Mouse (Mus musculus): ENCODE results near the gene Adcy4. TPM values are rescaled to one million over a fixed set of nuclear protein-coding genes. Genes with fewer than 3 reads are reported as not detected.
"Not testable (repeated sequence)": the region's sequence is repeated elsewhere in the genome, so short reads cannot be mapped to it uniquely, and the experiment has no call there.

Gene Adcy4
- polyA plus RNA-seq, 1 experiment from 2014 or later: 8.9 TPM

DNA sequence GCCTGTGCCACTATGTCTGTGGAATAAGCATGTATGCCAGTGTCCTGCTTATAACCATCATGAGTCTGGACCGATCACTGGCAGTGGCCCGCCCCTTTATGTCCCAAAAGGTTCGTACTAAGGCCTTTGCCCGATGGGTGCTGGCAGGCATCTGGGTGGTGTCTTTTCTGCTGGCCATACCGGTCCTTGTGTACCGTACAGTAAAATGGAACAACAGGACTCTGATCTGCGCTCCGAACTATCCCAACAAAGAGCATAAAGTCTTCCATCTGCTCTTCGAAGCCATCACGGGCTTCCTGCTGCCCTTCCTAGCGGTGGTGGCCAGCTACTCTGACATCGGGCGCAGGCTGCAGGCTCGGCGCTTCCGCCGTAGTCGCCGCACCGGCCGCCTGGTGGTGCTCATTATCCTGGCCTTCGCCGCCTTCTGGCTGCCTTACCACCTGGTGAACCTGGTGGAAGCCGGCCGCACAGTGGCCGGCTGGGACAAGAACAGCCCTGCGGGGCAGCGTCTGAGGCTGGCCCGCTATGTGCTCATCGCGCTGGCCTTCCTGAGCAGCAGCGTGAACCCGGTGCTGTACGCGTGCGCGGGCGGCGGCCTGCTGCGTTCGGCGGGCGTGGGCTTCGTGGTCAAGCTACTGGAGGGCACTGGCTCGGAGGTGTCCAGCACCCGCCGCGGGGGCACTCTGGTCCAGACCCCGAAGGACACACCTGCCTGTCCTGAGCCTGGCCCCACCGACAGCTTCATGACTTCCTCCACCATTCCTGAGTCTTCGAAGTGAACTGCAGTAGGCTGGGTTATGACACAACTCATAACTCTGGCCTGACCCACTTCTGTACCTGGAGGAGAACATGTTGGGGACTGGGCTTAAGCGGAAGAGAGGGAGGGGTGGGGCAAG lies 16.1 kb downstream of the Adcy4 start:
- H3K9ac ChIP-seq (ENCODE audit: low read length): peak overlapping the region; percentile 59
- H3K27ac ChIP-seq (ENCODE audit: low read depth, low read length): no peak overlapping the region
- H3K36me3 ChIP-seq (ENCODE audit: control insufficient read depth, insufficient read depth, low read length): no peaks in the 10 kb centered on the region
- peaks cover 42% of the 10 kb centered on the region for H3K27me3 ChIP-seq (ENCODE audit: control insufficient read depth, insufficient read depth, low read length)
- H3K4me2 ChIP-seq (ENCODE audit: low read depth): peak overlapping the region; percentile 70
- 12% methylated on average over 52 of the region's 52 CpGs for WGBS
- peak; percentile 64 for DNase-seq (ENCODE audit: low spot score)
- 0 out of 2 replicates have a peak, but pooled peaks cover 4% of the 10 kb centered on the region for H3K4me1 ChIP-seq (ENCODE audit: control insufficient read depth, insufficient read depth, low read length)
- ATAC-seq (ENCODE audit: insufficient read depth, low FRiP score, low TSS enrichment): peak; percentile 48
- peak overlapping the region; percentile 34 for H3K4me3 ChIP-seq (ENCODE audit: low read depth, low read length)
- H3K9me3 ChIP-seq (ENCODE audit: control insufficient read depth, low read length): no peaks in the 10 kb centered on the region

DNA sequence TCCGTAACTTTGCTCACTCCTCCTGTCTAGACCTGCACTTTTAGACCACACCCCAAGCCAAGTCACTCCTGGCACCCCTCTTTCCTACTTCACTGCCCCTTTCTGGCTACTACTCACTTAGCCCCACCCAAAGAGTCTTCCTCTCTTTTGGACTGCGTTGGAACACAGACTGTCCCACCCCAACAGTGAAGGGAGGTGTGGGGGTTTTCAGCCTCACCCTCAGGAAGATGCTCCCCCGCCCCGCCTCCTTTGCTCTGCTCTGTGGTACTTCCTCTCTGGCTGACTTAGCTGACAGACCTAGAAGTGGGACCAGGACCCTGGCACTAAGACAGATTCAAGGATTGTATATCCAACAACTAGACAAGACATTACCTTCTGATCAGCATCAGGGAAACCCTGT lies 18.2 kb downstream of the Adcy4 start, which contains the start of gene Ltb4r1:
TSS of gene Ltb4r1 (plus strand) at position 267 of the 400 bp plus-strand sequence.
- H3K4me2 ChIP-seq (ENCODE audit: low read depth): no peak within 1 kb of the TSS
- no peak within 1 kb of the TSS for H3K9ac ChIP-seq (ENCODE audit: low read length)
- H3K9me3 ChIP-seq (ENCODE audit: control insufficient read depth, low read length): no peaks in the 10 kb centered on the region
- 81% methylated on average over 4 of the region's 4 CpGs for WGBS
- ATAC-seq (ENCODE audit: insufficient read depth, low FRiP score, low TSS enrichment) (no peak), DNase-seq (ENCODE audit: low spot score) (no peak)
- peaks cover 57% of the 10 kb centered on the region for H3K27me3 ChIP-seq (ENCODE audit: control insufficient read depth, insufficient read depth, low read length)
- no peaks in the 10 kb centered on the region for H3K36me3 ChIP-seq (ENCODE audit: control insufficient read depth, insufficient read depth, low read length)
- no peak within 1 kb of the TSS for H3K4me3 ChIP-seq (ENCODE audit: low read depth, low read length)
- H3K4me1 ChIP-seq (ENCODE audit: control insufficient read depth, insufficient read depth, low read length): 0 out of 2 replicates have a peak, but pooled peaks cover 4% of the 10 kb centered on the region
- no peak within 1 kb of the TSS for H3K27ac ChIP-seq (ENCODE audit: low read depth, low read length)

DNA sequence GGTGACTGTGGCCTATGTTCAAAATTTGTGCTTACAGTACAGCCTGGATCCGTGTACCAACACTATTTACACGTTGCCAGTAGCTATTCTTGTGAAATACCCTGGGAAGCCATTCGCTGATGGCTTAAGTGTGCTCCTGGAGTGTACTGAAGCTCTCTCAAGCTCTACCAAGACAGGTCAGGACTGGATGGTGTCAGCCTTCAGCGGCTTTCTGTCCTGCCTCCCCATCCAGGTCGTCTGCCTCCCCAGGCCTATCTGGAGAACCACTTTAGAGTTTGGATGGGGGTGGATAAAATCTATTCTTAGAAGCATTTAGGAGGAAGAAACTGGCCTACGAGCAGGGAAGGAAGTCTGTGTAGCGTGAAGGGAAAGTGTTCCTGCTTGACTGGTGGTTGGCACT lies 20.7 kb downstream of the Adcy4 start:
- no peaks in the 10 kb centered on the region for H3K9me3 ChIP-seq (ENCODE audit: control insufficient read depth, low read length)
- no peak overlapping the region for H3K9ac ChIP-seq (ENCODE audit: low read length)
- peaks cover 49% of the 10 kb centered on the region for H3K27me3 ChIP-seq (ENCODE audit: control insufficient read depth, insufficient read depth, low read length)
- no peak overlapping the region for H3K27ac ChIP-seq (ENCODE audit: low read depth, low read length)
- H3K36me3 ChIP-seq (ENCODE audit: control insufficient read depth, insufficient read depth, low read length): no peaks in the 10 kb centered on the region
- 71% methylated on average over 7 of the region's 7 CpGs for WGBS
- H3K4me1 ChIP-seq (ENCODE audit: control insufficient read depth, insufficient read depth, low read length): 0 out of 2 replicates have a peak, but pooled peaks cover 4% of the 10 kb centered on the region
- no peak for DNase-seq (ENCODE audit: low spot score)
- no peak overlapping the region for H3K4me2 ChIP-seq (ENCODE audit: low read depth)
- no peak for ATAC-seq (ENCODE audit: insufficient read depth, low FRiP score, low TSS enrichment)
- H3K4me3 ChIP-seq (ENCODE audit: low read depth, low read length): no peak overlapping the region

DNA sequence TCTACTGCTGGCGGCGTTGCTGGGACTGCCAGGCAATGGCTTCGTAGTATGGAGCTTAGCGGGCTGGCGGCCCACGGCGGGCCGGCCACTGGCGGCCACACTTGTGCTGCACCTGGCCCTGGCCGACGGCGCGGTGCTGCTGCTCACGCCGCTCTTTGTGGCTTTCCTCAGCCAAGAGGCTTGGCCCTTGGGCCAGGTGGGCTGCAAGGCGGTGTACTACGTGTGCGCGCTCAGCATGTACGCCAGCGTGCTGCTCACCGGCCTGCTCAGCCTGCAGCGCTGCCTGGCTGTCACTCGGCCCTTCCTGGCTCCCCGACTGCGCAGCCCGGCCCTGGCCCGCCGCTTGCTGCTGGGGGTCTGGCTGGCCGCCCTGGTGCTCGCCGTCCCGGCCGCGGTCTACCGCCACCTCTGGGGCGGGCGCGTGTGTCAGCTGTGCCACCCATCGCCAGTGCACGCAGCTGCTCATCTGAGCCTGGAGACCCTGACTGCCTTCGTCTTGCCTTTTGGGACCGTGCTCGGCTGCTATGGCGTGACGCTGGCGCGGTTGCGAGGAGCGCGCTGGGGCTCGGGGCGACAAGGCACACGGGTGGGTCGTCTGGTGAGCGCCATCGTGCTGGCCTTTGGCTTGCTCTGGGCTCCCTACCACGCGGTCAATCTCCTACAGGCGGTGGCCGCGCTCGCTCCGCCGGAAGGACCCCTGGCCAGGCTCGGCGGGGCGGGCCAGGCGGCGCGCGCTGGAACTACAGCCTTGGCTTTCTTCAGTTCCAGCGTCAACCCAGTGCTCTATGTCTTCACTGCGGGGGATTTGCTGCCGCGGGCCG lies 21.7 kb downstream of the Adcy4 start:
- under 1% methylated on average over 74 of the region's 77 CpGs for WGBS
- ATAC-seq (ENCODE audit: insufficient read depth, low FRiP score, low TSS enrichment) (peak; percentile 67), DNase-seq (ENCODE audit: low spot score) (peak; percentile 70)
- Histone ChIP-seq H3K27ac (ENCODE audit: low read depth, low read length) (no peak overlapping the region), H3K4me1 (ENCODE audit: control insufficient read depth, insufficient read depth, low read length) (no peaks in the 10 kb centered on the region), H3K4me2 (ENCODE audit: low read depth) (peak overlapping the region; percentile 77), H3K9me3 (ENCODE audit: control insufficient read depth, low read length) (no peaks in the 10 kb centered on the region), H3K9ac (ENCODE audit: low read length) (peak overlapping the region; percentile 68), H3K4me3 (ENCODE audit: low read depth, low read length) (peak overlapping the region; percentile 45), H3K27me3 (ENCODE audit: control insufficient read depth, insufficient read depth, low read length) (peaks cover 43% of the 10 kb centered on the region), H3K36me3 (ENCODE audit: control insufficient read depth, insufficient read depth, low read length) (no peaks in the 10 kb centered on the region)

DNA sequence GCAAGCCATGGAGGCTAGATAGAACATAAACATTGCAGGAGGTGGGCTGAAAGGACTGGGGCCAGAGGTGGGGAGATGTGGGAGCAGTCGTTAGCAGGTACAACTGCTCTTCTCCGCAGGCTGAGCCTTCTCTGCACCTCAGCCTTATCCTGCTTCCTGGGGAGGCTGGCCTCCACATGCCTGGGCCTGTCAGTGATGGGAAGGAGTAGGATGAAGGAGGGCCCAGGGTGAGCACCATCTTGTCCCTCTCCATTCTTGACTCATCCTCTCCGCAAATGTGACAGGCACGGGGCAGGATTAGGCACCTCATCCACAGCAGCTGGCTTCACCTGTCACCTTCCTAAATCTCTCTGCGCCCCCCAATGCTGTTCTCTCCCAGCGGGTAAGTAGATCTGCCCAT lies 22.7 kb downstream of the Adcy4 start, which contains the start of gene Ltb4r2:
TSS of gene Ltb4r2 (plus strand) at position 266 of the 400 bp plus-strand sequence.
- H3K4me2 ChIP-seq (ENCODE audit: low read depth): peak within 1 kb of the TSS; percentile 77
- H3K4me3 ChIP-seq (ENCODE audit: low read depth, low read length): peak within 1 kb of the TSS; percentile 45
- 73% methylated on average over 6 of the region's 6 CpGs for WGBS
- no peak within 1 kb of the TSS for H3K27ac ChIP-seq (ENCODE audit: low read depth, low read length)
- H3K27me3 ChIP-seq (ENCODE audit: control insufficient read depth, insufficient read depth, low read length): peaks cover 37% of the 10 kb centered on the region
- H3K4me1 ChIP-seq (ENCODE audit: control insufficient read depth, insufficient read depth, low read length): no peaks in the 10 kb centered on the region
- no peak for DNase-seq (ENCODE audit: low spot score)
- no peaks in the 10 kb centered on the region for H3K9me3 ChIP-seq (ENCODE audit: control insufficient read depth, low read length)
- ATAC-seq (ENCODE audit: insufficient read depth, low FRiP score, low TSS enrichment): no peak
- H3K9ac ChIP-seq (ENCODE audit: low read length): peak within 1 kb of the TSS; percentile 68
- no peaks in the 10 kb centered on the region; the same call in 1 of the 2 replicates for H3K36me3 ChIP-seq (ENCODE audit: control insufficient read depth, insufficient read depth, low read length)

DNA sequence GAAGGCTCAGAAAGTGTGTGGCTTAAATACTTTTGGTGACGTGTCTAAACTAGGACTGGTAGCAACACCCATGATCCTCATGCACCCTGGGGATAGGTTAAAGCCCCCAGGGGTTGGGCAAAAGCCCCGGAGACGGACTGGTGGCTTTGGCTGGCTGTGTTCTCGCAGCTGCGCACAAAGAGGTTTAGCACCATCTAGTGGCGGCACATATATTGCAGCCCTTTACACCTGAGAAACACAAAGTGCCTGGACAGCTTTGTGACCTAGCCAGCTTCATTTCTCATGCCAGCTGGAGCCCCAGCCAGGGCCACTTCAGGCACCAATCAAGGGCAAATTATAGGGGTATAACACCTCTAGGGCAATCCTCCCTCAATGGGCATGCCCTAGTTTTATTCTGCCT lies 23.7 kb downstream of the Adcy4 start:
- H3K27ac ChIP-seq (ENCODE audit: low read depth, low read length); H3K9ac ChIP-seq (ENCODE audit: low read length); H3K4me3 ChIP-seq (ENCODE audit: low read depth, low read length); ATAC-seq (ENCODE audit: insufficient read depth, low FRiP score, low TSS enrichment); H3K4me1 ChIP-seq (ENCODE audit: control insufficient read depth, insufficient read depth, low read length); H3K36me3 ChIP-seq (ENCODE audit: control insufficient read depth, insufficient read depth, low read length); H3K9me3 ChIP-seq (ENCODE audit: control insufficient read depth, low read length): not testable (repeated sequence)
- DNase-seq (ENCODE audit: low spot score): peak; percentile 80
- Histone ChIP-seq H3K4me2 (ENCODE audit: low read depth) (0 out of 2 replicates have a peak overlapping the region, but pooled peaks have one; percentile 22), H3K27me3 (ENCODE audit: control insufficient read depth, insufficient read depth, low read length) (peaks cover 34% of the 10 kb centered on the region)
- WGBS: 2% methylated on average over 6 of the region's 6 CpGs

DNA sequence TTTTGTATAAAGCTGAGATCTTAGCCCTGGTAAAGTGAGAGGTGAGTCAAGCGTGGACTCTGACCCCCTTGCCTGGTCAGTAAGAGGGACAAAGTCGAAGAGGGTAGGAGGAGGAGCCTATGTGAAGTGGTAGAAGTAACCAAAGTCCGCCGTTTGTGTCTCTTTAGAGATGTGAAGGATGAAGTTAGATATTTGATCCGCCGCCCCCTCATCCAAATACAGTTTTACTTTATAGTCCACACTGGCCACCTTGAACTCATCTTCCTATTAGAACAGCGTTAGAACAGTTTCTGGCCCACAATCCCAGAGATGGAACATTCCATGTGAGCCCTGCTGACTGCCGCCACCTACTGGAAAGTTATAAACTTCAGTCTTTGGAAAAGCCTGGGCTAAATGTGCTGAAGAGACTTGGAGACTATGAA lies 25.5 kb downstream of the Adcy4 start, which contains the start of gene Cideb:
TSS of gene Cideb (minus strand) at position 96 of the 422 bp plus-strand sequence.
- DNase-seq (ENCODE audit: low spot score): peak; percentile 50
- H3K27ac ChIP-seq (ENCODE audit: low read depth, low read length): no peak within 1 kb of the TSS
- no peak within 1 kb of the TSS; the same call in 1 of the 2 replicates for H3K9ac ChIP-seq (ENCODE audit: low read length)
- 21% methylated on average over 8 of the region's 8 CpGs for whole genome bisulfite sequencing
- no peaks in the 10 kb centered on the region for H3K9me3 ChIP-seq (ENCODE audit: control insufficient read depth, low read length)
- no peak for ATAC-seq (ENCODE audit: insufficient read depth, low FRiP score, low TSS enrichment)
- peaks cover 6% of the 10 kb centered on the region for H3K36me3 ChIP-seq (ENCODE audit: control insufficient read depth, insufficient read depth, low read length)
- peaks cover 20% of the 10 kb centered on the region for H3K27me3 ChIP-seq (ENCODE audit: control insufficient read depth, insufficient read depth, low read length)
- no peak within 1 kb of the TSS for H3K4me2 ChIP-seq (ENCODE audit: low read depth)
- no peaks in the 10 kb centered on the region for H3K4me1 ChIP-seq (ENCODE audit: control insufficient read depth, insufficient read depth, low read length)
- no peak within 1 kb of the TSS for H3K4me3 ChIP-seq (ENCODE audit: low read depth, low read length)

DNA sequence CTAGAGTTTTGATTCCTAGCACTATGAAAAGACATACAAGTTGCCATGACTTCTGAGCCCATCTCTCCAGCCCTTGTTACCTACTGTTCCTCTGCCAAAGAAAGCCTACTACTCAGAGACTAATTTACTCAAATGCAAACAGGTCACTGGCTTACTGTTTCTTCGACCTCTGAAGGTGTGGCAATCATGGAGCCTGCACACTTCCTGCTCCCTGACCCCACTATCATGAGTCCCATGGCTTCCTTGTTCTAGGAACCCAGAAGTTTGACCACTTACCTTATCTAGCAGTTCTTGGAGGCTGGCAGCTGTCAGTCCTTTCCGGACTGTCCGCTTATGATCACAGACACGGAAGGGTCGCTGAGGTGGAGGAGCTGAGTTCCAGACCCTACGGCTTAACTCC lies 26.3 kb downstream of the Adcy4 start:
- Histone ChIP-seq H3K4me3 (ENCODE audit: low read depth, low read length) (no peak overlapping the region), H3K36me3 (ENCODE audit: control insufficient read depth, insufficient read depth, low read length) (peaks cover 13% of the 10 kb centered on the region), H3K4me1 (ENCODE audit: control insufficient read depth, insufficient read depth, low read length) (no peaks in the 10 kb centered on the region), H3K27me3 (ENCODE audit: control insufficient read depth, insufficient read depth, low read length) (peaks cover 12% of the 10 kb centered on the region), H3K27ac (ENCODE audit: low read depth, low read length) (no peak overlapping the region), H3K9me3 (ENCODE audit: control insufficient read depth, low read length) (no peaks in the 10 kb centered on the region), H3K4me2 (ENCODE audit: low read depth) (no peak overlapping the region), H3K9ac (ENCODE audit: low read length) (no peak overlapping the region)
- no peak for DNase-seq (ENCODE audit: low spot score)
- no peak for ATAC-seq (ENCODE audit: insufficient read depth, low FRiP score, low TSS enrichment)
- WGBS: 91% methylated on average over 6 of the region's 6 CpGs

Data from neural tube, embryonic 11.5 days (tissue).